Mouse (Mus musculus) C2C12 (cell line): ENCODE measurements around the gene Trpm8.

Experiments
- CEBPB ChIP-seq: IDR thresholded peaks from one replicate; pipeline ENCODE4 v1.6.1; 2011; ENCODE audit warnings: low read depth, mild to moderate bottlenecking, control low read depth, moderate library complexity
- CTCF ChIP-seq: IDR thresholded peaks from one replicate; pipeline ENCODE4 v1.5.1; 2011; ENCODE audit not compliant: control insufficient read depth, insufficient read depth, insufficient read length
- FOSL1 ChIP-seq: IDR thresholded peaks from one replicate; pipeline ENCODE4 v1.8.0; 2011; ENCODE audit warnings: mild to moderate bottlenecking, low read length; ENCODE audit not compliant: poor library complexity, insufficient read depth, severe bottlenecking
- MAX ChIP-seq: IDR thresholded peaks from one replicate; pipeline ENCODE4 v1.6.1; 2011; ENCODE audit warnings: mild to moderate bottlenecking, control low read depth
- MYOD1 ChIP-seq: IDR thresholded peaks from one replicate; pipeline ENCODE4 v1.6.1; 2011; ENCODE audit warnings: low read depth; ENCODE audit not compliant: control insufficient read depth, insufficient read length
- MYOG ChIP-seq: IDR thresholded peaks from one replicate; pipeline ENCODE4 v1.6.1; 2011; ENCODE audit not compliant: control insufficient read depth, insufficient read length; ENCODE audit errors: extremely low read depth
- USF1 ChIP-seq: IDR thresholded peaks from one replicate; pipeline ENCODE4 v1.6.1; 2011; ENCODE audit warnings: low read depth, mild to moderate bottlenecking, control low read depth, moderate library complexity

- TF ChIP-seq CTCF = no peak
- TF ChIP-seq MYOD1 = peak; percentile 99
- TF ChIP-seq CEBPB = no peak
- TF ChIP-seq USF1 = no peak
- no peak for TF ChIP-seq MAX
- no peak for TF ChIP-seq MYOG
- no peak for TF ChIP-seq FOSL1
Measured at GRCm38 (mm10) chr1:88254793-88255465, 22.5 kb upstream of the Trpm8 start.
